Mouse (Mus musculus) T-helper 1 cell (primary cell): ENCODE results near the gene Stard13.

ENCODE experiments used
- in situ Hi-C: fragments of 300-600 bp; cut with MboI, MseI; formaldehyde crosslinking; loops from one replicate; pipeline ENCODE4 v1.15.1; 2025; ENCODE audit warnings: high pct_unique_total_duplicates

The Stard13 gene

GRCm38 (mm10) chr5:151022939-151023338 is 210.7 kb downstream of the Stard13 start:
- in situ Hi-C loops: no loop called here

DNA sequence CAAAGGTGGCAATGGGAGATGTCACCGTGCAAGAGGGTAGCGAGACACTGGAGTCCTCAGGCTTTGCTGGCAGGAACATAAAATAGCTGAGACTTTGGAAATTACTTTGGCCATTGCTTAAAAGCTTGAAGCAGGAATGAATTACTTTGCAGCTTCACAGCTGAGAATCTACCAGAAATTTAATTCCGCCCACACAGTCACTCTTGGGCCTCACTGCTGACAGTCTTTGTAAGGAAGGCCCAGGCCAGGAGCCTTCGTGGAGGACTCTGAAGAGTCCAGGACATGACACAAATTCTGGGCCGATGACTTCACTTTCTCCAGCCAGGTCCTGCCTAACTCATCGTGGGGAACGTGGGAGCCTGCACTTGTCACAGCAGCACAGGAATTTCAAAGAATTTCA is 211.6 kb downstream of the Stard13 start:
- in situ Hi-C loops: no loop called here

- in situ Hi-C loops: no loop called here
Measured at GRCm38 (mm10) chr5:151020831-151021230, 212.8 kb downstream of the Stard13 start.

GRCm38 (mm10) chr5:151020031-151020820 is 213.4 kb downstream of the Stard13 start:
- in situ Hi-C loops: no loop called here

DNA sequence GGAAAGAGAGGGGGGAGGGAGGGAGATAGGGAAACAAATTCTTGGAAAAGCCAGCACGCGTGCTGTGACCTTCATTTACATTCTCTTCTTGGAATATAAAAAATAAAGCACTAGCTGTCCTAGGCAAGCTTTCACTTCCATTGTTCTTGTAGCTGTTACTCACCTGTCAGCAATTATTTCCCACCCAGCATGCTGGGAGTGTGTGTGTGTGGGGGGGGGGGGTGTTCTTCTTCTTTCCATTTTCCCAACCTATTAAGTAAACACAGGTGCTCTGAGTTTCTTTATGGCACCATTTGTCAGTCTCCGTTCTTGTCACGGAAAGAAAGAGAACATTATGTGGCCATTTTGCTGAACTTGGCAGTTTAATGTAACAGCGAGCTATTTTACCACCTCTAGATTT is 214.7 kb downstream of the Stard13 start:
- in situ Hi-C loops: no loop called here

- in situ Hi-C loops: no loop called here
Measured at GRCm38 (mm10) chr5:151018450-151018849, 215.2 kb downstream of the Stard13 start.

GRCm38 (mm10) chr5:151004216-151004755 is 229.3 kb downstream of the Stard13 start:
- in situ Hi-C loops: no loop called here

- in situ Hi-C loops: no loop called here
Measured at GRCm38 (mm10) chr5:151002051-151002450, 231.6 kb downstream of the Stard13 start.

DNA sequence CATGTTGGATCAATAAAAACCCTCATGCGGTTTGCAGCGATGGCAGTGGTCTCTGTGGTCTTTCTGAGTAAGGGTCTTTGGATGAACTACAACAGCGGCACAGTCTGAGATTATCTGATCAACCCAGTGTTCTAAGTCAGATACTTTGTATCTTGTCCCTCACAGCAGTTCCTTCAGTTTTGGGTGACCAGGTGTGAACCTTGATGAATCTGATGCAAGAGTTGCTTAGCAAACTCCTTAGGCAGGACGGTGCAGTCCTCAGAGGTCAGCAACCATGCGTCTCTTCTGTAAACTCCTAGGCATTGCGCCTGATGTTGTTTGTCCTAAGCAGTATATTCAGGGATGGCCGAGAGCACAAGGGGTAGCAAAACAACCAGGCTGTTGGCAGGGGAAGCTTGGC is 232.5 kb downstream of the Stard13 start:
- in situ Hi-C loops: no loop called here

DNA sequence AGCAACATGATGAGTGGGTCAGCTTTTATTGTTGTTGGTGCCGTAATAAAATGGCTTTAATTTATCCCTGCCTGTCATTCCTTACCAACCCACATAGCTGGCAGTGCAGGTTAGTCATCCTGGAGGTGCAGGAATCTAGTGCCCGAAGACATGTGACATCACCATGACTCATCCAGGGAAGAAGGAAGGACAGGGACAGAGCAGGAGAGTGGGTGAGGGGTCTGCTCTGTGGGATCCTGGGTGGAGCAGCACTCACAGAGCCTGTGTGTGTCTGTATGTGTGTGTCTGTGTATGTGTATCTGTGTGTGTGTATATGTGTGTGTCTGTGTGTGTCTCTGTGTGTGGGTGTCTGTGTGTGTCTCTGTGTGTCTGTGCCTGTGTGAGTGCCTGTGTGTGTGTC is 237.1 kb downstream of the Stard13 start:
- in situ Hi-C loops: no loop called here

- in situ Hi-C loops: no loop called here
Measured at GRCm38 (mm10) chr5:150994096-150994495, 239.5 kb downstream of the Stard13 start.
